Mouse (Mus musculus) ES-Bruce4 (cell line): ENCODE results near the gene Lamtor3. TPM values are rescaled to one million over a fixed set of nuclear protein-coding genes. Genes with fewer than 3 reads are reported as not detected.
A peak's percentile ranks its signal among the peaks of the same experiment; 100 is the strongest.

Source experiments
- H3K27ac ChIP-seq: 2 replicates; pipeline ENCODE4 v1.5.1; 2012; ENCODE audit warnings: low read length, inconsistent platforms; ENCODE audit not compliant: insufficient read depth
- H3K27me3 ChIP-seq: 2 replicates; pipeline ENCODE4 v1.6.1; 2012; ENCODE audit warnings: mild to moderate bottlenecking, low read length, inconsistent platforms; ENCODE audit not compliant: control insufficient read depth, poor library complexity, insufficient read depth, severe bottlenecking
- H3K36me3 ChIP-seq: 2 replicates; pipeline ENCODE4 v1.6.1; 2012; ENCODE audit warnings: inconsistent platforms, mild to moderate bottlenecking, low read length, moderate library complexity; ENCODE audit not compliant: control insufficient read depth, poor library complexity, insufficient read depth, severe bottlenecking
- H3K4me1 ChIP-seq: one replicate; pipeline ENCODE4 v1.8.1; 2011; ENCODE audit warnings: low read length; ENCODE audit not compliant: control insufficient read depth, insufficient read depth
- H3K4me3 ChIP-seq: 2 replicates; pipeline ENCODE4 v1.5.1; 2011; ENCODE audit warnings: low read depth, mild to moderate bottlenecking, low read length
- H3K9ac ChIP-seq: 2 replicates; pipeline ENCODE4 v1.6.1; 2012; ENCODE audit warnings: low read depth, mild to moderate bottlenecking, inconsistent platforms; ENCODE audit not compliant: poor library complexity, severe bottlenecking
- H3K9me3 ChIP-seq: replicated peaks from 2 replicates; pipeline ENCODE4 v1.6.1; 2012; ENCODE audit warnings: mild to moderate bottlenecking, low read length, inconsistent platforms; ENCODE audit not compliant: control insufficient read depth, poor library complexity, insufficient read depth, severe bottlenecking
- CTCF ChIP-seq: IDR thresholded peaks from one replicate; pipeline ENCODE4 v1.8.1; 2011; ENCODE audit warnings: low read depth, low read length
- EP300 ChIP-seq: IDR thresholded peaks from 2 replicates; pipeline ENCODE4 v1.6.1; 2011; ENCODE audit warnings: low read depth, low read length; ENCODE audit not compliant: insufficient read depth
- POLR2A ChIP-seq: IDR thresholded peaks from one replicate; pipeline ENCODE4 v1.8.1; 2011; ENCODE audit warnings: low read length; ENCODE audit not compliant: insufficient read depth
- polyA plus RNA-seq: library from polyadenylated mRNA; stranded (reverse); fragments of >200 nt; gene quantifications from 2 replicates; pipeline ENCODE4 v1.2.4, GENCODE M21; 2011; ENCODE audit warnings: low read depth; ENCODE audit not compliant: missing spikeins, insufficient read depth, insufficient read length

Gene Lamtor3
- polyA plus RNA-seq, 1 experiment = 47.1 TPM

DNA sequence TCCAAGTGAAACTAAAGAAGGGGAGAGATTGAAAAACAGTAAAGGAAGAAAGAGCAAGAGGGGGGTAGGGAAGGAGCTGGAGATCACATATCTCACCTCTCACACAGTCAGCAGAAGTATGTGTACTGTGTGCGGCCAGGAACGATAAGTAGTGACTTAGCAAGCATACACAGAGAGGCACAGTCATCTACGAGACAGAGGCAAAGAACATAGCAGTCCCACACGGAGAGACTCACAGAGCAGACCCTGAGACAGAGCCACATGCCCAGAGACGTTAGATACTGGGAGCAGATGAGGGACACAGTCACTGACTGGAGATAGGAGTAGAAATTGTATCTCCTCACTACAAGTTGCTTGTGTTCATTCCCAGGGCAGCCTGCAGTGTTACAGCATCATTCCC, 53.9 kb downstream of the Lamtor3 start:
- H3K27me3 ChIP-seq = no peaks in the 10 kb centered on the region
- H3K36me3 ChIP-seq = no peaks in the 10 kb centered on the region
- H3K9me3 ChIP-seq = no peaks in the 10 kb centered on the region
- peaks cover 5% of the 10 kb centered on the region for H3K4me1 ChIP-seq
- H3K4me3 ChIP-seq = no peak overlapping the region
- H3K9ac ChIP-seq = no peak overlapping the region
- TF ChIP-seq CTCF (no peak), EP300 (no peak), POLR2A (no peak)
- H3K27ac ChIP-seq = no peak overlapping the region

DNA sequence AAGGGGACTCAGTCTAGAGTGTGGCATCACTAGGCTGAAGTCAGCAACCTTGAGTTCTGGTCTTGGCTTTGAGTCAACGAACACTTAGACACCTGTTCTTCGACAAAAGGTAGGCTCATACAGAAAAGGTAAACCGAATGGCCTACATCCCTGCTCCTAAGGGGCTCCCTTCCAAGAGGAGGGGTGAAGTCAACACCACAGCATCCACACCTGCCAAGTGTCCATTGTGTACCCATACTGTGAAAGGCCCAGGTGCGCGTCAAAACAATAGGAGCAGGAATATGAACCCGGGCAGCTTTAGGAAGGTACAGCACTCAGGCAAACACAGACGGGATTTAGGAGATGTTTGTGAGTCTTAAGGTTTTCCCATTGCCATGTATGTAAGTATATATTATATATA, 54.7 kb downstream of the Lamtor3 start:
- peaks cover 5% of the 10 kb centered on the region for H3K4me1 ChIP-seq
- no peak overlapping the region for H3K4me3 ChIP-seq
- H3K36me3 ChIP-seq = no peaks in the 10 kb centered on the region
- no peak overlapping the region for H3K9ac ChIP-seq
- TF ChIP-seq EP300 (no peak), CTCF (no peak), POLR2A (no peak)
- H3K27ac ChIP-seq = no peak overlapping the region
- H3K27me3 ChIP-seq = no peaks in the 10 kb centered on the region
- no peaks in the 10 kb centered on the region for H3K9me3 ChIP-seq

GRCm38 (mm10) chr3:137974306-137974705, 56.0 kb downstream of the Lamtor3 start:
- Histone ChIP-seq H3K9ac (no peak overlapping the region), H3K4me3 (no peak overlapping the region), H3K36me3 (no peaks in the 10 kb centered on the region), H3K27ac (no peak overlapping the region), H3K9me3 (no peaks in the 10 kb centered on the region), H3K27me3 (no peaks in the 10 kb centered on the region), H3K4me1 (peaks cover 5% of the 10 kb centered on the region)
- TF ChIP-seq CTCF = no peak
- TF ChIP-seq POLR2A = no peak
- TF ChIP-seq EP300 = no peak

GRCm38 (mm10) chr3:137975435-137975834, 57.1 kb downstream of the Lamtor3 start:
- Histone ChIP-seq H3K9ac (no peak overlapping the region), H3K27me3 (no peaks in the 10 kb centered on the region), H3K4me1 (peaks cover 5% of the 10 kb centered on the region), H3K36me3 (no peaks in the 10 kb centered on the region), H3K9me3 (no peaks in the 10 kb centered on the region), H3K27ac (no peak overlapping the region; the same call in 1 of the 2 replicates), H3K4me3 (peak overlapping the region; percentile 14)
- TF ChIP-seq POLR2A (no peak), CTCF (no peak), EP300 (no peak)

DNA sequence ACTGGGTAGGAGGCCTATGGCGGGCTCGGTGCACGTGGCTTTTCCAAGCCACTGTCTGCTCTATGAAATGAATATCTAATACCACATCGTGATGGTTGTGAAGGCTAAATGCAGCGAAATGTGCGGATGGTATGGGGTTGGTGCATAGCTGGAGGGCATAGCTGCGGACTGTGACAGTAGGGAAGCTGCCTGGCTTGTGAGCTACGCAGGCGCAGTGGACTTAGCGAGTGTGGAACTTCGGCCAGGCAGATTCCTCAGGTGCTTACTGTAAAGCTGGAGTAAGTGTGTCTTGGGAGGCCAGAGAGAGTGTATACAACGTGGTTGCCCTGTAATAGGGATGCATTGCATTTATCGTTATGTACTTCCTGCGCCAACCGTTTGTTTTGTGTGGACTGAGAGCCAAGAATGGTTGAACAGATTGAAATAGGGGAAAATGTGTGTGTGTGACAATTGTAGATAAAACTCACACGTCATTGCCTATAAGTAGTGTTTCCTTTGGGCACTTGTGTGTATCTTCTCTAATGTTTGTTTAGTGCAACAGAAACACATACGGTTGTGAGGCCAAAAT, 57.6 kb downstream of the Lamtor3 start:
- peak overlapping the region; percentile 14 for H3K4me3 ChIP-seq

GRCm38 (mm10) chr3:137976943-137977628, 58.8 kb downstream of the Lamtor3 start:
- Histone ChIP-seq H3K9ac (no peak overlapping the region; the same call in 1 of the 2 replicates), H3K4me3 (0 out of 2 replicates have a peak overlapping the region, but pooled peaks have one; percentile 10), H3K36me3 (no peaks in the 10 kb centered on the region), H3K27ac (peak overlapping the region; percentile 80), H3K9me3 (no peaks in the 10 kb centered on the region), H3K4me1 (peaks cover 5% of the 10 kb centered on the region), H3K27me3 (no peaks in the 10 kb centered on the region)
- TF ChIP-seq CTCF = no peak
- TF ChIP-seq EP300 = peak; percentile 57; the same call in 1 of the 2 replicates

More for the DNA sequence above, 57.6 kb downstream of the Lamtor3 start:
- peaks cover 5% of the 10 kb centered on the region for H3K4me1 ChIP-seq
- no peak overlapping the region for H3K9ac ChIP-seq
- TF ChIP-seq EP300 = no peak
- no peak for TF ChIP-seq CTCF
- no peak for TF ChIP-seq POLR2A
- H3K27me3 ChIP-seq = no peaks in the 10 kb centered on the region
- H3K9me3 ChIP-seq = no peaks in the 10 kb centered on the region
- H3K27ac ChIP-seq = peak overlapping the region; percentile 70
- H3K36me3 ChIP-seq = no peaks in the 10 kb centered on the region
